Mouse (Mus musculus) heart, embryonic 11.5 days (tissue): ENCODE data around the gene Kirrel3. TPM values are rescaled to one million over a fixed set of nuclear protein-coding genes. Genes with fewer than 3 reads are reported as not detected.

Source experiments
- ATAC-seq: fragments of 200-750 bp; cut with Nextera tagmentation; replicated peaks from 2 replicates; pipeline ENCODE4 v1.8.0; 2017; ENCODE audit warnings: moderate library complexity; ENCODE audit not compliant: insufficient number of reproducible peaks, low FRiP score, low TSS enrichment
- H3K27ac ChIP-seq: fragments of 300-500 bp; sonication (generic); 2 replicates; pipeline ENCODE4 v1.5.1; 2014; ENCODE audit warnings: mild to moderate bottlenecking, low read depth, low read length
- H3K27me3 ChIP-seq: fragments of 300-500 bp; sonication (generic); 2 replicates; pipeline ENCODE4 v1.6.1; 2014; ENCODE audit warnings: mild to moderate bottlenecking, low read length, mixed read lengths; ENCODE audit not compliant: control insufficient read depth, insufficient read depth
- H3K36me3 ChIP-seq: fragments of 300-500 bp; sonication (generic); 2 replicates; pipeline ENCODE4 v1.6.1; 2014; ENCODE audit warnings: mild to moderate bottlenecking, low read length, moderate library complexity, mixed read lengths; ENCODE audit not compliant: control insufficient read depth, insufficient read depth
- H3K4me1 ChIP-seq: fragments of 300-500 bp; sonication (generic); 2 replicates; pipeline ENCODE4 v1.6.1; 2014; ENCODE audit warnings: low read length; ENCODE audit not compliant: control insufficient read depth, insufficient read depth
- H3K4me2 ChIP-seq: fragments of 300-500 bp; sonication (generic); 2 replicates; pipeline ENCODE4 v1.6.1; 2014; ENCODE audit warnings: mild to moderate bottlenecking, moderate library complexity
- H3K4me3 ChIP-seq: fragments of 300-500 bp; sonication (generic); 2 replicates; pipeline ENCODE4 v1.5.1; 2014; ENCODE audit warnings: low read depth, low read length
- H3K9ac ChIP-seq: fragments of 300-500 bp; sonication (generic); 2 replicates; pipeline ENCODE4 v1.6.1; 2014; ENCODE audit warnings: mild to moderate bottlenecking, low read depth, low read length, moderate library complexity
- H3K9me3 ChIP-seq: fragments of 300-500 bp; sonication (generic); replicated peaks from 2 replicates; pipeline ENCODE4 v1.6.1; 2016; ENCODE audit warnings: low read length; ENCODE audit not compliant: control insufficient read depth
- WGBS: fragments of 180-500 bp; shearing (Covaris S2); extraction: QIAGEN DNeasy Blood & Tissue Kit; methylation state at CpG from one replicate; pipeline ENCODE4 v1.1.7; 2014; ENCODE audit not compliant: insufficient replicate concordance; 5-methylcytosine and 5-hydroxymethylcytosine counted together
- polyA plus RNA-seq: library from polyadenylated mRNA; unstranded; fragments of >200 nt; fragmentation: Nextera tagmentation; extraction: Ambion mirVana; gene quantifications from 2 replicates; pipeline ENCODE4 v1.2.1, GENCODE M21; 2014

The Kirrel3 gene
- polyA plus RNA-seq, 1 experiment from 2014 or later = 1.0 TPM

DNA sequence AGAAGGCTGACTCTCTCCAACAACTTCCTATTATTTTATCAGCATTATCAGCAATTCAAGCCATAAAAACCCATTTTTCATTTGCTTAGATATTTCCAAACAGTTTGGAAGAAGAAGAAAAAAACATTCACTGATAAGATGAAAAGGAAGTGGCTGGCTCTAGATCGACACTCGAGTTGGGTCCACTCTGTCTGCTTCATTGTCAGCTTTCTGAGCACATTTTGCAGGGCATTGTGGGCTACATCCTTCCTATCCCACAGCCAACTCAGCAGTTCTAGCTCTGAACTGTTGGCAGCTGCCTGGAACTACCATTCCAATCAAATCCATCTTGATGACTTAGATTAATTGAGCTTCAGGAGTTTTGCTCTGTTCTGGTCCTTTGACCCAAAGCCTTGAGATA lies 40.0 kb downstream of the Kirrel3 start:
- WGBS = 43% methylated on average over 2 of the region's 2 CpGs
- Histone ChIP-seq H3K36me3 (no peaks in the 10 kb centered on the region), H3K4me2 (no peak overlapping the region), H3K9ac (no peak overlapping the region), H3K27me3 (no peaks in the 10 kb centered on the region), H3K9me3 (no peaks in the 10 kb centered on the region), H3K27ac (no peak overlapping the region), H3K4me1 (no peaks in the 10 kb centered on the region), H3K4me3 (no peak overlapping the region)
- ATAC-seq = no peak

GRCm38 (mm10) chr9:34538591-34539335 lies 53.1 kb downstream of the Kirrel3 start:
- Histone ChIP-seq H3K9ac (no peak overlapping the region), H3K9me3 (no peaks in the 10 kb centered on the region), H3K27ac (no peak overlapping the region), H3K4me2 (no peak overlapping the region), H3K4me1 (no peaks in the 10 kb centered on the region), H3K27me3 (no peaks in the 10 kb centered on the region; the same call in 1 of the 2 replicates), H3K4me3 (no peak overlapping the region), H3K36me3 (no peaks in the 10 kb centered on the region)
- WGBS = 73% methylated on average over 7 of the region's 7 CpGs
- ATAC-seq = no peak

GRCm38 (mm10) chr9:34541908-34542307 lies 56.2 kb downstream of the Kirrel3 start:
- no peaks in the 10 kb centered on the region for H3K9me3 ChIP-seq
- ATAC-seq = no peak
- 66% methylated on average over 2 of the region's 2 CpGs for WGBS

GRCm38 (mm10) chr9:34555699-34556098 lies 70.0 kb downstream of the Kirrel3 start:
- Histone ChIP-seq H3K4me2 (no peak overlapping the region), H3K27ac (no peak overlapping the region), H3K9ac (no peak overlapping the region), H3K9me3 (no peaks in the 10 kb centered on the region), H3K4me3 (no peak overlapping the region), H3K27me3 (peaks cover 10% of the 10 kb centered on the region; the same call in 1 of the 2 replicates), H3K36me3 (no peaks in the 10 kb centered on the region), H3K4me1 (no peaks in the 10 kb centered on the region)
- 34% methylated on average over 2 of the region's 2 CpGs for WGBS
- no peak for ATAC-seq

More at GRCm38 (mm10) chr9:34541908-34542307, 56.2 kb downstream of the Kirrel3 start:
- Histone ChIP-seq H3K4me1 (no peaks in the 10 kb centered on the region), H3K9ac (no peak overlapping the region), H3K36me3 (no peaks in the 10 kb centered on the region), H3K27ac (no peak overlapping the region), H3K4me2 (no peak overlapping the region), H3K27me3 (peaks cover 23% of the 10 kb centered on the region), H3K4me3 (no peak overlapping the region)

GRCm38 (mm10) chr9:34557846-34558245 lies 72.2 kb downstream of the Kirrel3 start:
- no peaks in the 10 kb centered on the region for H3K36me3 ChIP-seq
- no peak for ATAC-seq
- no peaks in the 10 kb centered on the region for H3K9me3 ChIP-seq
- no peak overlapping the region for H3K9ac ChIP-seq
- no peak overlapping the region for H3K4me2 ChIP-seq
- H3K4me1 ChIP-seq = no peaks in the 10 kb centered on the region
- no peak overlapping the region for H3K27ac ChIP-seq
- peaks cover 10% of the 10 kb centered on the region; the same call in 1 of the 2 replicates for H3K27me3 ChIP-seq
- WGBS = 67% methylated on average over 5 of the region's 5 CpGs
- no peak overlapping the region for H3K4me3 ChIP-seq

- ATAC-seq = no peak
- H3K36me3 ChIP-seq = no peaks in the 10 kb centered on the region
- peaks cover 8% of the 10 kb centered on the region; the same call in 1 of the 2 replicates for H3K27me3 ChIP-seq
- H3K27ac ChIP-seq = no peak overlapping the region
- H3K4me2 ChIP-seq = no peak overlapping the region
- H3K9ac ChIP-seq = no peak overlapping the region
- H3K9me3 ChIP-seq = no peaks in the 10 kb centered on the region
- no peaks in the 10 kb centered on the region for H3K4me1 ChIP-seq
- no peak overlapping the region for H3K4me3 ChIP-seq
- 70% methylated on average over 8 of the region's 8 CpGs for WGBS
Observed at GRCm38 (mm10) chr9:34558291-34558899, 72.7 kb downstream of the Kirrel3 start.

DNA sequence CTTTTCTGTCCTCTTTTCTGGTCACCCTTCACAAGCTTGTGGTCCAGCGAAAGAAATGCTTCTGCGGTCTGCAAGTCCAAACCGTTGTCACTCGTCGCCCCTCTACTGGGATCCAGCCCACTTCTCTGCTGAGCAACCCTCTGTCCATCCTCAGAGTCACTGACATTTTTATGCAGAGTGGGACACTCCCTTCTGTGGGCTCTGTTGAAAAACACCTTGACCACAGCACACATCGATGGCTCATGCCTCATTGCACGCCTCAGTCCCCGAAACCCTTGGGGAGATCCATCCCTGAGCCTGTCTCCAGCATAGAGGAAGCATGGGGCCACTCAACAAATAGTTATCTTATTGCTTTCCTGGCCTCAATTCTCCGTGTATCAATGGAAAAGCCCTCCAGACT lies 73.4 kb downstream of the Kirrel3 start:
- ATAC-seq = no peak
- no peaks in the 10 kb centered on the region for H3K9me3 ChIP-seq
- WGBS = 79% methylated on average over 9 of the region's 9 CpGs
- peaks cover 8% of the 10 kb centered on the region; the same call in 1 of the 2 replicates for H3K27me3 ChIP-seq
- H3K36me3 ChIP-seq = no peaks in the 10 kb centered on the region
- no peaks in the 10 kb centered on the region for H3K4me1 ChIP-seq
- no peak overlapping the region for H3K9ac ChIP-seq
- H3K27ac ChIP-seq = no peak overlapping the region
- no peak overlapping the region for H3K4me2 ChIP-seq
- no peak overlapping the region for H3K4me3 ChIP-seq

GRCm38 (mm10) chr9:34561281-34561680 lies 75.6 kb downstream of the Kirrel3 start:
- H3K27me3 ChIP-seq = peaks cover 8% of the 10 kb centered on the region; the same call in 1 of the 2 replicates
- H3K27ac ChIP-seq = no peak overlapping the region
- 55% methylated on average over 1 of the region's 1 CpGs for WGBS
- no peak for ATAC-seq
- H3K36me3 ChIP-seq = no peaks in the 10 kb centered on the region
- H3K9me3 ChIP-seq = no peaks in the 10 kb centered on the region
- no peaks in the 10 kb centered on the region for H3K4me1 ChIP-seq
- no peak overlapping the region for H3K9ac ChIP-seq
- H3K4me3 ChIP-seq = no peak overlapping the region
- H3K4me2 ChIP-seq = no peak overlapping the region
